Mouse (Mus musculus): Measurements from ENCODE around the gene Stmn1. TPM values are rescaled to one million over a fixed set of nuclear protein-coding genes. Genes with fewer than 3 reads are reported as not detected.

Stmn1 gene
- polyA plus RNA-seq, 1 experiment from 2014 or later: 4,454 TPM

DNA sequence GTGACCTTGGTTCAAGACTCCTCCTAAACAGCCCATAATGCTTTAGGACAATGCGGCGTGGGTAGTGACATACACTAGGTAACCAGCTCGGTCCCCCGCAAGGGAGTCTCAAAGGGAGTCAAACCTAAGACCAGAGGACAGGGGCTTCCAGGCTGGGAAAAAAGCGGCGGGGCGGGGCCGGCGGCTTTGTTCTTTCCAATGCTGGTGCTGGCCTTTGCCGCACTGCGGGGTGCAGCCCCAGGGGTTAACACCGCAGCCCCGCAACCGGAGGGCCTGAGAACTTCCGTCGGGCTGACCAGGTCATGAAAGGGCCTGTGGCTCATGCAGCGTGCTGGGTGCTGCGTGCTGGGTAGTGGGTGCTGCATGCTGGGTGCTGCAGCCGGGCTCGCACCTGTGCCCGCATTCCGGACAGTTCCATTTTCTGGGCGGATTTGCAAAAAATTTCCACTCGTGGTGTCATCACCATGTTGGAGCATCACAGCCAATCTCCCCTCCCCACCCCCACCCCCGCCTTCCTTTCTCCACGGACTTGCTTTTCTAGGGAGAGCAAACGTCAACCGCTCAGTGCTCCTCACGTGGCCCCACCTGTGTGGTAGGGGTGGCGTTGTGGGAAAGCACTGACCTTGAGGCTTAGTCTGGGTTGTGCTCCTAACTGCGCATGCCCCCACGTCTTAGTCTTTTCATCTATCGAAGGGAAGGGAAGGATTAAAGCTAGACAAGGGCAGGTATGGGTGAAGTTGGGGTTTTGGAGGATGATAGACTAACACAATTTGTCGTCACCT, 14.3 kb upstream of the Stmn1 start:
- H3K4me2 ChIP-seq: peak overlapping the region; percentile 23
- DNase-seq (ENCODE audit: low spot score, missing footprints) (peak; percentile 90), ATAC-seq (ENCODE audit: low FRiP score) (0 out of 2 replicates have a peak, but pooled peaks have one; percentile 22)
- H3K4me1 ChIP-seq (ENCODE audit: control insufficient read depth, insufficient read depth, low read length): peaks cover 25% of the 10 kb centered on the region
- H3K9ac ChIP-seq (ENCODE audit: low read length): peak overlapping the region; percentile 36; the same call in 1 of the 2 replicates
- H3K27me3 ChIP-seq (ENCODE audit: control insufficient read depth, insufficient read depth, low read length): no peaks in the 10 kb centered on the region
- H3K36me3 ChIP-seq (ENCODE audit: control insufficient read depth, insufficient read depth, low read length): no peaks in the 10 kb centered on the region
- no peaks in the 10 kb centered on the region for H3K9me3 ChIP-seq (ENCODE audit: control insufficient read depth, low read length)
- no peak overlapping the region for H3K27ac ChIP-seq (ENCODE audit: low read depth, low read length)
- H3K4me3 ChIP-seq (ENCODE audit: low read depth, low read length): no peak overlapping the region
- WGBS: 23% methylated on average over 34 of the region's 34 CpGs

GRCm38 (mm10) chr4:134455310-134455709, 12.8 kb upstream of the Stmn1 start:
- ATAC-seq (ENCODE audit: low FRiP score) (no peak), DNase-seq (ENCODE audit: low spot score, missing footprints) (no peak)
- no peaks in the 10 kb centered on the region for H3K27me3 ChIP-seq (ENCODE audit: control insufficient read depth, insufficient read depth, low read length)
- no peaks in the 10 kb centered on the region for H3K9me3 ChIP-seq (ENCODE audit: control insufficient read depth, low read length)
- 51% methylated on average over 6 of the region's 6 CpGs for WGBS
- H3K4me3 ChIP-seq (ENCODE audit: low read depth, low read length): no peak overlapping the region
- peaks cover 15% of the 10 kb centered on the region for H3K4me1 ChIP-seq (ENCODE audit: control insufficient read depth, insufficient read depth, low read length)
- H3K36me3 ChIP-seq (ENCODE audit: control insufficient read depth, insufficient read depth, low read length): no peaks in the 10 kb centered on the region
- no peak overlapping the region for H3K9ac ChIP-seq (ENCODE audit: low read length)
- no peak overlapping the region for H3K27ac ChIP-seq (ENCODE audit: low read depth, low read length)
- no peak overlapping the region for H3K4me2 ChIP-seq

- ATAC-seq (ENCODE audit: low FRiP score): no peak
- no peak for DNase-seq (ENCODE audit: low spot score, missing footprints)
- no peaks in the 10 kb centered on the region for H3K27me3 ChIP-seq (ENCODE audit: control insufficient read depth, insufficient read depth, low read length)
Observed at GRCm38 (mm10) chr4:134457130-134457825, 10.8 kb upstream of the Stmn1 start.

GRCm38 (mm10) chr4:134458856-134459255, 9.3 kb upstream of the Stmn1 start:
- Histone ChIP-seq H3K4me1 (ENCODE audit: control insufficient read depth, insufficient read depth, low read length) (peaks cover under 1% of the 10 kb centered on the region), H3K4me3 (ENCODE audit: low read depth, low read length) (no peak overlapping the region), H3K36me3 (ENCODE audit: control insufficient read depth, insufficient read depth, low read length) (no peaks in the 10 kb centered on the region), H3K9me3 (ENCODE audit: control insufficient read depth, low read length) (no peaks in the 10 kb centered on the region), H3K27ac (ENCODE audit: low read depth, low read length) (no peak overlapping the region), H3K27me3 (ENCODE audit: control insufficient read depth, insufficient read depth, low read length) (no peaks in the 10 kb centered on the region), H3K4me2 (no peak overlapping the region), H3K9ac (ENCODE audit: low read length) (no peak overlapping the region)
- DNase-seq (ENCODE audit: low spot score, missing footprints): no peak
- WGBS: 81% methylated on average over 5 of the region's 5 CpGs
- ATAC-seq (ENCODE audit: low FRiP score): no peak

More at GRCm38 (mm10) chr4:134457130-134457825, 10.8 kb upstream of the Stmn1 start:
- Histone ChIP-seq H3K9me3 (ENCODE audit: control insufficient read depth, low read length) (no peaks in the 10 kb centered on the region), H3K36me3 (ENCODE audit: control insufficient read depth, insufficient read depth, low read length) (no peaks in the 10 kb centered on the region), H3K27ac (ENCODE audit: low read depth, low read length) (no peak overlapping the region), H3K9ac (ENCODE audit: low read length) (no peak overlapping the region), H3K4me2 (no peak overlapping the region), H3K4me3 (ENCODE audit: low read depth, low read length) (no peak overlapping the region), H3K4me1 (ENCODE audit: control insufficient read depth, insufficient read depth, low read length) (peaks cover 5% of the 10 kb centered on the region)
- WGBS: 62% methylated on average over 7 of the region's 7 CpGs

DNA sequence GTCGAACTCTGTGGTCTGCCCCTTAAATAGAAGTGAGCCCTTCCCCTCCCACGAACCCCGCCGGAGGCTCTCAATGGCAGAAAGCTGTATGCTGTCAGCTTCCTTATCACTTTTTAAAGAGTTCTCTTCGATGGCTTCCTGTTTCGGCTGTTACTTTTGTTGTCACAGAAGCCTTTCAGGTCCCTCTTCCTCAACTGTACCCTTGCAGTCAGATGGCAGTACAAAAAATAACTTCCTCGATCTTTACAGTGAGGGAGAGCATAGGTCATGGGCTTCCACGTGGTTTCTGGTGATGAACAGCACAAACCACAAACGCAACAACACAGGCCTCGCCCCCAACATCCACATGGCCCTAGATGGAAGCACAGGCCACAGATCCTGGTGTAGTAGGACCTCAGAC, 7.8 kb upstream of the Stmn1 start:
- no peak for ATAC-seq (ENCODE audit: low FRiP score)
- no peak overlapping the region for H3K4me3 ChIP-seq (ENCODE audit: low read depth, low read length)
- WGBS: 89% methylated on average over 10 of the region's 10 CpGs

GRCm38 (mm10) chr4:134461252-134461651, 6.9 kb upstream of the Stmn1 start:
- ATAC-seq (ENCODE audit: low FRiP score) (no peak), DNase-seq (ENCODE audit: low spot score, missing footprints) (no peak)
- Histone ChIP-seq H3K9me3 (ENCODE audit: control insufficient read depth, low read length) (no peaks in the 10 kb centered on the region), H3K9ac (ENCODE audit: low read length) (no peak overlapping the region), H3K4me2 (no peak overlapping the region), H3K36me3 (ENCODE audit: control insufficient read depth, insufficient read depth, low read length) (no peaks in the 10 kb centered on the region), H3K27ac (ENCODE audit: low read depth, low read length) (no peak overlapping the region), H3K4me1 (ENCODE audit: control insufficient read depth, insufficient read depth, low read length) (peaks cover 7% of the 10 kb centered on the region; the same call in 1 of the 2 replicates), H3K4me3 (ENCODE audit: low read depth, low read length) (no peak overlapping the region), H3K27me3 (ENCODE audit: control insufficient read depth, insufficient read depth, low read length) (no peaks in the 10 kb centered on the region)
- WGBS: 81% methylated on average over 5 of the region's 5 CpGs

More for the DNA sequence above, 7.8 kb upstream of the Stmn1 start:
- Histone ChIP-seq H3K4me2 (no peak overlapping the region), H3K36me3 (ENCODE audit: control insufficient read depth, insufficient read depth, low read length) (no peaks in the 10 kb centered on the region), H3K9ac (ENCODE audit: low read length) (no peak overlapping the region), H3K9me3 (ENCODE audit: control insufficient read depth, low read length) (no peaks in the 10 kb centered on the region), H3K27me3 (ENCODE audit: control insufficient read depth, insufficient read depth, low read length) (no peaks in the 10 kb centered on the region), H3K4me1 (ENCODE audit: control insufficient read depth, insufficient read depth, low read length) (peaks cover under 1% of the 10 kb centered on the region; the same call in 1 of the 2 replicates), H3K27ac (ENCODE audit: low read depth, low read length) (no peak overlapping the region)
- no peak for DNase-seq (ENCODE audit: low spot score, missing footprints)

GRCm38 (mm10) chr4:134465789-134466188, 2.3 kb upstream of the Stmn1 start:
- no peak overlapping the region for H3K4me3 ChIP-seq (ENCODE audit: low read depth, low read length)
- H3K9ac ChIP-seq (ENCODE audit: low read length): 0 out of 2 replicates have a peak overlapping the region, but pooled peaks have one; percentile 18
- no peak for ATAC-seq (ENCODE audit: low FRiP score)
- no peak overlapping the region for H3K4me2 ChIP-seq
- H3K4me1 ChIP-seq (ENCODE audit: control insufficient read depth, insufficient read depth, low read length): peaks cover 21% of the 10 kb centered on the region
- H3K36me3 ChIP-seq (ENCODE audit: control insufficient read depth, insufficient read depth, low read length): peaks cover 1% of the 10 kb centered on the region
- H3K27me3 ChIP-seq (ENCODE audit: control insufficient read depth, insufficient read depth, low read length): no peaks in the 10 kb centered on the region
- DNase-seq (ENCODE audit: low spot score, missing footprints): peak; percentile 89
- H3K9me3 ChIP-seq (ENCODE audit: control insufficient read depth, low read length): no peaks in the 10 kb centered on the region
- peak overlapping the region; percentile 55 for H3K27ac ChIP-seq (ENCODE audit: low read depth, low read length)
- WGBS: 29% methylated on average over 12 of the region's 12 CpGs

GRCm38 (mm10) chr4:134466381-134467262, 1.5 kb upstream of the Stmn1 start:
- no peaks in the 10 kb centered on the region for H3K27me3 ChIP-seq (ENCODE audit: control insufficient read depth, insufficient read depth, low read length)
- peaks cover 24% of the 10 kb centered on the region for H3K4me1 ChIP-seq (ENCODE audit: control insufficient read depth, insufficient read depth, low read length)
- H3K9ac ChIP-seq (ENCODE audit: low read length): peak overlapping the region; percentile 97
- H3K9me3 ChIP-seq (ENCODE audit: control insufficient read depth, low read length): no peaks in the 10 kb centered on the region
- 60% methylated on average over 11 of the region's 11 CpGs for WGBS
- H3K27ac ChIP-seq (ENCODE audit: low read depth, low read length): peak overlapping the region; percentile 95
- peak overlapping the region; percentile 67; the same call in 1 of the 2 replicates for H3K4me3 ChIP-seq (ENCODE audit: low read depth, low read length)
- DNase-seq (ENCODE audit: low spot score, missing footprints) (peak; percentile 88), ATAC-seq (ENCODE audit: low FRiP score) (no peak)
- peaks cover 8% of the 10 kb centered on the region for H3K36me3 ChIP-seq (ENCODE audit: control insufficient read depth, insufficient read depth, low read length)
- peak overlapping the region; percentile 97; the same call in 1 of the 2 replicates for H3K4me2 ChIP-seq

Measured in midbrain, embryonic 11.5 days (tissue).